Mouse (Mus musculus): ENCODE results near the gene 2200002D01Rik.

The 2200002D01Rik gene

GRCm38 (mm10) chr7:29279924-29280323 is 31.7 kb upstream of the 2200002D01Rik start:
- no peak for DNase-seq (ENCODE audit: low spot score in 2 of 2)

DNA sequence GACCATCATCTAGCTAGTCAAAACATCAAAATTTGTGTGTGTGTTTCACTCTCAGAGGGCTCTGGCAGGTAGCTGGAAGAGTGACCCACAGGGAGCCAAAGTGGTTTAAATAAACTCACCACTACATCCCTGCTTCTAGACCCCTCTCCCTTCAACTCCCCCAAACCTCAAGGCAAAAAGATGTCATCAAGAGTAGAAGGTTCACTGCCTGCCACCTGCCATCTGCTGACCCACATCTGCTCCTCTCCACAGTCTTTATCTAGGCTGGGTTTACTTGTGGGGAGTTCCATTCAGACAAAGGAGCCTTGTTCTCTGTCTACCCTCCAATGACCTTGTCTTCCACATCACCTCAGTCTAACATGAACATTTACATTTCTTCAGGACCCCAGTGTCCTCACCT is 31.0 kb upstream of the 2200002D01Rik start:
- DNase-seq (ENCODE audit: low spot score in 2 of 2), result no peak

DNA sequence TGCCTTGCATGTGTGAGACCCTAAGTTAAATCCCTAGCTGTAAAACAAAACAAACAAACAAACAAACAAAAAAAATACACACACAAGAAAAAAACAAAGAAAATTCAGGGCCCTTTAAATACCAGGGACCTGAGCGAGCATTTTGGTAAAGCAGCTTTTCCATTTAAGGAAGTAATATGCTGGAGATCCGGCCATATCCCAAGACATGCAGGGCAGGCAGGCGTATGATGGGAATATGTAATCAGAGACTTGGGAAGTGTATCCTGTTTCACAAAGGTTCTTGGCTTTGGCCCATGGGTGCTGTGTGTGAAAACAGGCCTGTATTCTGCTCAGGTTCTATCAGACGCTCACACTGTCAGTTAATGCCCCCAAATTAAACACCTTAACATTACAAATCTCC is 29.2 kb upstream of the 2200002D01Rik start:
- DNase-seq (ENCODE audit: low spot score in 2 of 2), result no peak

DNA sequence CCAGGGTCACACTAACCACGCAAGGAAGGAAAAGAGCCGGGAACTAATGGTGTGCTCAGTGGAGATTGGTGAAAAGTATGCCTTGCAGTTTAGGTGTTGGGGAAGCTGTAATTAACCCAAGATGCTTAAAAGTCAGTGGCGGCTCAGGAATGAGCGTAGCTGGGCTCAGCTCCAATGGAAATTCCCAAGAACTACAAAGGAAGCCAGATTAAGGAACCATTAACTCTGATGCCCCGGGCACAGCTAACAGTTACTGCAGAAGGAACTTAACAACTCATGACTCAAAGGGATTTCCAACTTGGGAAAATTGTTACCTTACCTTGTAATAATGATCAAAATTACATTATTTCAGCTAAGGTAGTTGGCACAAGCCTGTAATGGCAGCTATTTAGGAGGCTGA is 28.4 kb upstream of the 2200002D01Rik start:
- no peak for DNase-seq (ENCODE audit: low spot score in 2 of 2)

- no peak for DNase-seq (ENCODE audit: low spot score in 2 of 2)
These were observed 23.6 kb upstream of the 2200002D01Rik start for GRCm38 (mm10) chr7:29271687-29272465.

GRCm38 (mm10) chr7:29270445-29270844 is 22.2 kb upstream of the 2200002D01Rik start:
- DNase-seq (ENCODE audit: low spot score in 2 of 2), result no peak

DNA sequence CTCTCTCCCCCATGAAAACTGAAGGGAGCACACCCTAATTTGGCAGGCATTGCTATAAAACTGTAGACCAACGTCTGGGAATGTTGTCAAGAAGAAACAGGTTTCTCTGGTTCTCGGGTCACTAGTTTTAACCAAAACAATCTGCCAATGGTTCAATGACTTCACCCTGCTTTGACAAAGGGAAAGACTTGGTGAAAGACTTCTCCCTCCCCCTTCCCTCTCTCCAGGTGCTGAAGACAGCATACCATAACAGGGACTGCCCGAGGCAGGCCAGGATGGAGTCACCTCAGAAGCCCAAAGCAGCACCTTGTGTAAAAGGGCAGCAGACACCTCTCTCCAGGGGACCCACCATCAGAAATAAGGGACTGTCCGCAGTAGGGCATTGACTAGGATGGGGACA is 18.7 kb upstream of the 2200002D01Rik start:
- DNase-seq (ENCODE audit: low spot score in 2 of 2), result no peak

DNA sequence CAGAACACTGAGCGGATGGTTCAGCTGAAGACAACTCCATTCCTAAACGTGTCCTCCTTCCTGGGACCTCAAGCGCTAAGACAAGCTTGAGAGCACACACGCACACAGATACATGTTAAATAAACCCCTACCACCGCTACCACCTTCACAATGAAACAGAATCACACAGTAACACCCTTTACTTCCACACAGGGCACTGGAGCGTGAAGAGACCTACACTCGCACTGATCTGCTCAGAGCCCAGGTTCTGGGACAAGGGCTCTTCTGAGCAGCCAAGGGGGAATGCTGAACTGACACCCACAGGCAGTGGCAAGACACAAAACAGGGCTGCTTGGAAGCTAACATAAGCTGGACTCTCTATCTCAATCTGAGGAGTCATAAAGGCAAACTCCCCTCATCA is 17.4 kb upstream of the 2200002D01Rik start:
- DNase-seq (ENCODE audit: low spot score in 2 of 2), result no peak

- no peak for DNase-seq (ENCODE audit: low spot score in 2 of 2)
These were observed 15.6 kb upstream of the 2200002D01Rik start for GRCm38 (mm10) chr7:29263831-29264230.

DNA sequence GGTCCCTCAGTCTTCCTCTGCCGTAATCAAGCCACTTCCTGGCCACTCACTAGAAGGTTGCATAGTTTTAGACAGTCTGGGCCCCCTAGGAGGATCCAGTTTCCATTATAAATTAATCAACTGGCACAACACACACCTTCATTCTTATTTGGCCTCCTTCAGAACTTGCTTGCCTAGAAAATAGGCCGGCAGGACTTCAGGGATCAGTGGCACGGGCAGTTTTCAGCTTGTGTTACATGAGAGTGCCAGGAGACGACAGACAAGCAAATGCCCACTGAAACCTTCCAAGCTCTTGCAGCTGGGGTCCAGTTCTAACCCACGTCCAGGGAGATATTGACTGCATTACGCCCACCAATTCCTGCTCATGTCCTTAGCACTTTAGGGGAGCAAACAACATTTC is 13.9 kb upstream of the 2200002D01Rik start:
- no peak for DNase-seq (ENCODE audit: low spot score in 2 of 2)

DNA sequence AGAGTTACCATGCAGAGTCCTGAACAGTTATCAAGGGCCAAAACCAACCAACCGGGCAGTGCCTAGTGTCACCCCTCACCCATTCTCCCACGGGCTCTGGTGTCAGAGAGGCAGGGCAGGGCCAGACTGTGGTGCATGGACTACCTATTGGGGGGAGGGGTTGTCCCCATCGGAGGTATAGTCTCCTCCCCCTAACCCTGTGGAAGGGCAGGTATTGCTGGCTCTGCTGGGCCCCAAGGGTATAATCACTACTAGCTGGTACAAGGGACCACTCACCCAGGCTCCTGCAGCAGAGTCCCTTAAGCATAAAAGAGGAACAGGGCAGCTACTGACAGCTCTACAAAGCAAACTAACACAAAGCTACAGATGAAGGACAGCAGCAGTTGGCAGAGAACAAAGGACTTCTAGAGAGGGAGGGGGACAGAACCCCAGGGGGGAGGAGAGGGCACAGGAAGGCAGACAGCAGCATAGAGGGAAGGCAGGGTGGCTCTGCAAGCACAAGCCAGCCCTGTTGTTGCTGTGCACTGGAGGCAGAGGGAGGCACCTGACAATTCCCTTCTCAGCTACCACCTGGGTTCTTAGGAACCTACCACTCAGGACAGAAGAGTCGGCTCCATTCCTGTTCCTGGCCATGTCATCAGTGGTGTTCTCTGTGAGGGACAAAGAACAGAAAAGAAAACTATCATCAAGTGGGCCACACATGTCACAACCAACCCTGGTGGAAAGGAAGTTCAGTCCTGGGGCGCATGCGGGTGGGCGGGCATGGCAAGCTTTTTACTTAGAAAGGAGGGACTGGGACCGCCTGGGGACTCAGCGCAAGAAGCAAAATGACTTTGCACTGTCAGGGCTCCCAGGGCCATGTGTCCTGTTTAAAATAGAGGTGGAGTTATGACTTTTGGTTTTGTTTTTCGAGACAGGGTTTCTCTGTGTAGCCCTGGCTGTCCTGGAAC is 11.8 kb upstream of the 2200002D01Rik start:
- no peak for DNase-seq (ENCODE audit: low spot score in 2 of 2)

DNA sequence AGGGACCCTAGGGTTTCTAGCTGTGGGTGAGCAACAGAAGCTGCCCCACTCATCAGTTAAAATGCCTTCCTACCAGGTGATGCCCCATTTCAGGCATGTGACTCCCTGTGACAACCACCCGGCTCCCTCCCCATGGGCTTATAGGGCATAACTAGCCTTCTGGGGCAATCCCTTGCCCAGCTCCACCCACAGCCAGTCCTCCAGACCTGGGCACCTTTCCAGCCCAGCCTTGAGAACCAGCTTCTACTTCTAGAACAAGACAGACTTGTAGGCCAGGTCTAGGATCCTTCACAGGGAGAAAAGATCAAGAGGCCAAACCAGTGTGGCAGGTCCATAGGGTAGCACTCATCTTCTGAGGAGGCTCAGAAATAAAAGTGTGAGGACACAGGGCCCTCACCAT is 9.1 kb upstream of the 2200002D01Rik start:
- DNase-seq (ENCODE audit: low spot score in 2 of 2), result no peak

DNA sequence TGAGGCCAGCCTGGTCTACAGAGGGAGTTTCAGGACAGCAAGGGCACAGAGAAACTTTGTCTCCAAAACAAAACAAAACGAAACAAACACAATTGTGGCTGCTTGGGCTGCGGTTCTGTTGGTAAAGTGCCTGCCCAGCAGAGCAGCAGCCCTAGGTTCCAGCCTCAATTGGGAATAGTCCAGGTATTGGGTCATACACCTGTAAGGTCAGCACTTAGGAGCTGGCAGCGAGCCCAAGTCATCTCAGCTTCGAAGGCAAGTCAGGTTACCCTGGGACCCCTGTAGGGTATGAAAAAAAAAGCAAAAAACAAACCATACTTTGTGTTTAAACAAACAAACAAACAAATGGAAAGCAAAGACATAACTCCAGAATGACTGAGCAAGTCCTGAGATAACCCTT is 7.6 kb upstream of the 2200002D01Rik start:
- no peak for DNase-seq (ENCODE audit: low spot score in 2 of 2)

DNA sequence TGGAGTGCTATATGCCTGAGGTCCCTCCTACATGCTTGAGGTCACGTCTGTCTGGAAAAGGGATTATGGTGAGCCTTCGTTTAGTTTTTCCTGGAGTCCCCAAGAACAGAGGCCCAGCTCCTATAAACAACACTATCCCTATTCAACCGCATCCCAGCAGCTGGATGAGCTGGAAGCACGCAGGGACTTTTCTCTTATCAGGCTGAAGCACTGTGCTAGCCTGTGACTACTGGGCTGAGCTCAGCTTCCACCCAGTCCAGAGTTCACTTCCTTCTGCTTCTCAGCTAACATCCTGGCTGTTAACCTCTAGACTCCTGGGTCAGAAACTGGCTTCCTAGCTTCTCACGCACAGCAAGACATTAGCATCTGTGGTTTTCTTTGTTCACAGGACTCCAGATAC is 5.6 kb upstream of the 2200002D01Rik start:
- DNase-seq (ENCODE audit: low spot score in 2 of 2), result no peak

DNA sequence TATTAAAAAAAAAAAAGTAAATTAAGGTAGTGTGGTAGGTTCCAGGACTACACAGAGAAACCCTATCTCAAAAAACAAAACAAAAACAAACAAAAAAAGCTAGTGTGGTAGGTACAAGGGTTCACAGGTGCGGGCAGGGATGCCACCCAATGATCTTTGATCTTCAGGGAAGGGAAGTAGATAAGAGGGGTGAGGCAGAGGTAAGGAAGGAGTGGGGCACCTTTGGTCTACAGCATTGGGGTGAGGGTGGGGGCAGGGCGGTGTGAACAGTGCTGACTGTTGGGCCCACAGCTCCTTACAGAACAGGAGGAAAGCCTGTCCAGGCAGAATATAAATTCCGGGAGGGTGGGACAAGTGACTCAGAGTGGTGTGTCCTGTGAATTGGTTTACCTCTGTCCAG is 2.9 kb upstream of the 2200002D01Rik start:
- no peak for DNase-seq (ENCODE audit: low spot score in 2 of 2)

GRCm38 (mm10) chr7:29247706-29248105 is 560 bp downstream of the 2200002D01Rik start:
- DNase-seq (ENCODE audit: low spot score in 2 of 2), result peak in 1 of 2 experiments; percentile 5

DNA sequence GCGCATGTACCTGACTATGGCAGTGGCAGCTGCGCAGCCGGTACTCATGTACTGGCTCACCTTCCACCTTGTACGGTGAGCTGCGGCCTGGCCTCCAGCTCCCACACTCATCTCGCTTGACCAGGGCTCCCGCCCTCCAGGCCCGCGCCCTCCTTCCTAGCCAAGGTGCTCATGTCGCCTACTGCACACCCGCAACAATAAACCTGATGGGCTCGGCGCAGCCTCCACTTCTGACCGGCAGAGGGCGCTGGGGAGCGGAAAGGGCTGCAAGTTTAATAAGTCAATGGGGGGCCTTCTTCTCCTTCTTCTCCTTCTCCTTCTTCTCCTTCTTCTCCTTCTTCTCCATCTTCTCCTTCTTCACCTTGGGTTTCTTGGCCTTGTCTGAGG is 959 bp downstream of the 2200002D01Rik start:
- DNase-seq (ENCODE audit: low spot score in 2 of 2), result peak; percentile 62 to 81

DNA sequence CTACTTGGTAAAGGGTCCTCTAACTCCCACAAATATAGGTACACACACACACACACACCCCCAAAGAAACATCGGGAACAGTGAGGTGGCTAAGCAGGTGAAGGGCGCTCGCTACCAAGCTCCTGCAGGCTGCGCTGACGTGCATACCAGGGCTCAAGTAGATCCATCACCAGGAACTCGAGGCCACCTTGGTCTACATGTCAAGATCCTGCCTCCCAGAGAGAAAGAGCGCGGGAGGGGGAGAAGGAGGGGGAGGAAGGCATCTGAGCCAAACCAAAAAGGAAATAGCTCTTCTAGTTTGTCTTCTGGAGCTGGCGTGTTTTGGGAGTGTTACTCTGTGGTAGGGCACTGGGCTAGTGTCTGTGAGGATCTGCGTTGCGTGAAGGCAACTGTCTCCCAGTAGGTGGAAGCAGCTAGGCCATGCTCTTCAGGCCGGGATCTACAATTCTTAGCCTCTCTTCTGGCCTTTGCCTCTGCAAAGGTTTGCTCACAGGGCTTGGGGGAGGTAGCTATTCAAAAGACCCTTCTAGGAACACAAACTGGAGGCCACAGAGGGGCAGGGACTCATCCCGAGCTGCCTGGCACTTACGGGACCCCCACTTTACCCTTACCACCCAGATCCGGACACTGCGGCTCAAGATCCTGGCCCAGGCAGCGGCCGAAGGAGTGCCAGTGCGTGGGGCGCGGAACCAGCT is 1.5 kb downstream of the 2200002D01Rik start:
- no peak for DNase-seq (ENCODE audit: low spot score in 2 of 2)

GRCm38 (mm10) chr7:29246015-29246414 is 2.3 kb downstream of the 2200002D01Rik start:
- no peak for DNase-seq (ENCODE audit: low spot score in 2 of 2)

- DNase-seq (ENCODE audit: low spot score in 2 of 2), result peak; percentile 15 to 48
These were observed 3.4 kb downstream of the 2200002D01Rik start for GRCm38 (mm10) chr7:29244732-29245416.
